Mouse (Mus musculus) bone marrow macrophage, adult 2 months (primary cell): ENCODE measurements around the gene Erich2.

ENCODE experiments used
- CTCF ChIP-seq: IDR thresholded peaks from 2 replicates; pipeline ENCODE4 v1.5.1; 2012; ENCODE audit warnings: low read depth, mild to moderate bottlenecking, low read length, moderate library complexity
- POLR2A ChIP-seq: IDR thresholded peaks from 2 replicates; pipeline ENCODE4 v1.6.1; 2012; ENCODE audit warnings: mild to moderate bottlenecking, low read depth, low read length, borderline replicate concordance

DNA sequence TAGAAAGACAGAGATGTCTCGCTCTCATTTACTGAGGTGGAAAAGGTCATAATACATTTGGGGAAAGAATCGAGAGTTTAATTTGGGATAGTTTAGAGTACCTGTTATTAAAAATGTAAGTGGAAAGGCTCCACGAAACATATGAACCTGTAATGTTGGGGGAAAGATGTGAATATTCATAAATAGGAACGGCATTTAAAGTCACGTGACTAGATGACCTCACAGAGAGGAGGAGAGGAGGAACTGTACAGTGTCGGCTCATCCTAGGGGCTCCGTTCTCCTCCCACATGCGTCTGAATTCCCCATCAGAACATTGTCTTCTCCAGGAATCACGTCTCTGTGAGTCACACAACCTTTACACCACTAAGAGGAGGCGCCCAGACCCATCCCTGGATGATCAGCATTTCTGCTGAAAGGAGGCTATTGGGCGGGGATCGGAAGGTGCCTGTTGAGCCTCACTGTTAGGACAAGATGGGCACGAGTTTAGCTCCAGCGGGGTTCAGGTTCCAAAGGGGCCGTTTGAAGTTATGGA, 43.5 kb downstream of the Erich2 start:
- TF ChIP-seq POLR2A (no peak), CTCF (no peak)
